Mouse (Mus musculus): ENCODE measurements around the gene Lrrk1. TPM values are rescaled to one million over a fixed set of nuclear protein-coding genes. Genes with fewer than 3 reads are reported as not detected.
A peak's percentile ranks its signal among the peaks of the same experiment; 100 is the strongest.

Gene Lrrk1
- polyA plus RNA-seq, 1 experiment from 2014 or later: 6.5 TPM

DNA sequence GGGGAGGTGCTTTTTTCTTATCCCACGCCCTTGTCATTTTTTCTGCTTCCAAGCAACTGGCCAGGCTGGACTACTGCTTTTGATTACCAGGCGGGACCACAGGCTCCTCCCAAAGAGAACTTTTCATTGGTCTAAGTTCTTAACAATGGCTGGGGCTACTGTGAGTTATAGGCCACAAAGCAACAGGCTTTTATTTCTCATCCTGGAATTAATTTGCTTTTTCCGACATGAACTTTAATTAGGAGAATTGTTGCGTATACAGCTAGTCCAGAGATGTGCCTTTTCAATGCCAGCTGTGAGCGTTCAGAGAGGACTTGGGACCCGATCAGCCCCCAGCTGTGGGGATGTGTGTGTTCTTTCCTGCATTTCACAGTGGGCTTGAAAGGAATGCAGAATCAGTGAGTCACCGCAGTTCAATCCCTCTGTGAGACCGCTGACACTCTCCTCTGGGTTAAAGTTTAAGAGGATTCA lies 165.5 kb downstream of the Lrrk1 start:
- no peaks in the 10 kb centered on the region for H3K36me3 ChIP-seq
- no peak overlapping the region for H3K4me3 ChIP-seq
- 13% methylated on average over 8 of the region's 8 CpGs for WGBS
- no peak overlapping the region for H3K9ac ChIP-seq
- no peak overlapping the region for H3K4me2 ChIP-seq
- H3K27me3 ChIP-seq: no peaks in the 10 kb centered on the region
- H3K9me3 ChIP-seq: no peaks in the 10 kb centered on the region
- ATAC-seq (ENCODE audit: low read depth): no peak
- H3K4me1 ChIP-seq (replicated peaks): peaks cover 20% of the 10 kb centered on the region
- 0 out of 2 replicates have a peak overlapping the region, but pooled peaks have one; percentile 15 for H3K27ac ChIP-seq (replicated peaks)

DNA sequence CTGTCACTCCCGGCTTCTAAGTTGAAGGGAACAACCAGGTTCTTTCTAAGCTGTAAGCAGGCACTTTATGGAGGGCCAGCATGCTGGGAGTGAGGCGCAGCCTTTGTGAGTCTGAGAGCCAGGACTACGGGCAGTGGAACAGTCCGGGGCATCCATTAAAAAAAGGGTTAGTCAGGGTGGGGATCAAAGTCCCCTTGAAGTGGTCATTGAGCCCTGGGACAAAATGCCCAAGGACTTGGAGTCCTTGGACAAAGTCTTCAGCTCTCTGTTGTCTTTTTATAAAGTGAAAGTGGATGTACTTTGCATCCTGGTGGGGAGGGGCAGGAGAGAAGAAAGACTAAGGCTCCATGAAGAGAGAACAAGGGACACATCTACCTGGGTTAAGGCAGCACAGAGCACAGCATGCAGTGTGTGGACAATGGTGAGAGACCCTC lies 168.3 kb downstream of the Lrrk1 start:
- Histone ChIP-seq H3K4me1 (replicated peaks) (peaks cover 30% of the 10 kb centered on the region), H3K9me3 (no peaks in the 10 kb centered on the region), H3K4me3 (no peak overlapping the region), H3K27ac (replicated peaks) (no peak overlapping the region), H3K36me3 (no peaks in the 10 kb centered on the region), H3K27me3 (no peaks in the 10 kb centered on the region), H3K4me2 (no peak overlapping the region), H3K9ac (no peak overlapping the region)
- 50% methylated on average over 4 of the region's 4 CpGs for WGBS
- no peak for ATAC-seq (ENCODE audit: low read depth)

DNA sequence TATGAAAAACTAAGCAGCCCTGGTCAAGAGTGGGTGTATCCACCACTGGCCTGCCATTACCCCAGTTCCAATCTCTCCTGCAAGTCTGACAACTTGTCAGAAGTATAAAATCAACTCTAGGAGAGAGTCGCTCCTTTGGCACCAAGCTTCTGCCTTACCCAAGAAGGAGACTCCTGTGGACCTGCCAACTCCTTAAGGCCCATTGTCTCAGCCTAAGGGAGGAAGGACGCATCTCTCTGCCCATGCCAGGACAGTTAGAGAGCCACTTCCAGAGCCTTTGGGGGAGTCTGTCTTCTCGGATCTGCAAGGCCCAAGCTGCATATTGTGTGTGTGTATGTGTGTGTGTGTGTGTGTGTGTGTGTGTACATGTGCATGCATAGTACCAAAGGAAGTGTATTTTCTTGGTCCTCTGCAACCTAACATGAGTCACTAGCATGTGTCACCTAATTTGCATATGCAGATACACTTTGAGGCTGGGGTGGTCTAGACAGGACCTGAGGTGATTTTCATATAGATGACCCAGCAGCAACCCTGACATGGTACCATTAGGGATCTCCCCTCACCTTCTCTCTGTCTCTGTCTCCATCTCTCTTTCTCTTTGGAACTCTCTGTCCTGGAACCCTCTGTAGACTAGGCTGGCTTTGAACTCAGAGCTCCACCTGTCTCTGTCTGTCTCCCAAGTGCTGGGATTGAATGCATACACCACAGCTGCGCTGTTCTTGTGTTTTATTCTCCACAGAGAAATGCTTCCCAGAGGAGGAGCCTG lies 168.9 kb downstream of the Lrrk1 start:
- Histone ChIP-seq H3K9ac (no peak overlapping the region), H3K36me3 (no peaks in the 10 kb centered on the region), H3K9me3 (no peaks in the 10 kb centered on the region), H3K27me3 (no peaks in the 10 kb centered on the region), H3K4me3 (no peak overlapping the region), H3K4me1 (replicated peaks) (peaks cover 30% of the 10 kb centered on the region), H3K4me2 (no peak overlapping the region), H3K27ac (replicated peaks) (no peak overlapping the region; the same call in 1 of the 2 replicates)
- no peak for ATAC-seq (ENCODE audit: low read depth)
- WGBS: 81% methylated on average over 4 of the region's 4 CpGs

DNA sequence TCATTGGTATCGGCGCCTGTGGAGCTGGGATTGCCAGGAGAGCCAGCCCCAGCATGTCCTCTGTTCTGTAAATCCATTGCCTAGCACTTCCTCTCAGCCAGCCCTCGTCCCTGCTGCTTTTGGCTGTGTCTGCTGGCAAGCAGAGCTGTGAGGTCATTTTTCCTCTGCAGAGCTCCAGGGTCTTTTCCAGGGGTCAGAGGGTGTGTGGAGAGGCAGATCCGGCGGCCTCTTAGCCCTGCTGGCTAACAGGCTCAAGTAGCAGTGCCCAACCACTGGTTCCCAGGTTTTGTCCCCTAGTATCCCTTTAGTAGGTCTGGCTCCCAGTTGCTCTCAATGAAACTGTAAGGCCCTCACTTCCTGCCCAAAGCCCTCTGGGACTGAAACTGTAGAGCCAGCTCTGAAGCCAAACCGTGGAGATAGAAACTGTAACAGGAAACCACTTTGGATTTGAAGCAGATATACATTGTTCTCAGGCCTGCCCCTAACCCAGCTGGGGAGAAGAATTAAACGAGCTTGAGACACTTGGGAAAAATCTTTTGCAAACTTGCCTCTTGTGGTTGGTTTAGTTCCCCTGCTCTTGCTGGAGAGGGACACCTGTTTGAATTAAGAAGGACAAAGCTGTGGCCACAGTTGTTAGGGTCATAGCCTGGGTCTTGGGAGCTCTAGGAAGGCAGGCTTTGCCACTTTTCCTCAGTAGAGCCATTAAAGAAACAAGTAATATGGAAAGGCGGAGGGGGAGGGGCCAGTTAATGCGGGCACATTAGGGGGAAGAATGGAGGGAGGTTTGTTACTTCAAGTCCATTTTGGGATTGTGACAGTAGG lies 169.7 kb downstream of the Lrrk1 start:
- Histone ChIP-seq H3K36me3 (no peaks in the 10 kb centered on the region), H3K4me3 (no peak overlapping the region), H3K27ac (replicated peaks) (peak overlapping the region; percentile 73), H3K9ac (0 out of 2 replicates have a peak overlapping the region, but pooled peaks have one; percentile 13), H3K9me3 (no peaks in the 10 kb centered on the region), H3K4me2 (0 out of 2 replicates have a peak overlapping the region, but pooled peaks have one; percentile 3), H3K4me1 (replicated peaks) (peaks cover 30% of the 10 kb centered on the region), H3K27me3 (no peaks in the 10 kb centered on the region)
- ATAC-seq (ENCODE audit: low read depth): peak; percentile 47; the same call in 1 of the 2 replicates
- 33% methylated on average over 9 of the region's 9 CpGs for WGBS

DNA sequence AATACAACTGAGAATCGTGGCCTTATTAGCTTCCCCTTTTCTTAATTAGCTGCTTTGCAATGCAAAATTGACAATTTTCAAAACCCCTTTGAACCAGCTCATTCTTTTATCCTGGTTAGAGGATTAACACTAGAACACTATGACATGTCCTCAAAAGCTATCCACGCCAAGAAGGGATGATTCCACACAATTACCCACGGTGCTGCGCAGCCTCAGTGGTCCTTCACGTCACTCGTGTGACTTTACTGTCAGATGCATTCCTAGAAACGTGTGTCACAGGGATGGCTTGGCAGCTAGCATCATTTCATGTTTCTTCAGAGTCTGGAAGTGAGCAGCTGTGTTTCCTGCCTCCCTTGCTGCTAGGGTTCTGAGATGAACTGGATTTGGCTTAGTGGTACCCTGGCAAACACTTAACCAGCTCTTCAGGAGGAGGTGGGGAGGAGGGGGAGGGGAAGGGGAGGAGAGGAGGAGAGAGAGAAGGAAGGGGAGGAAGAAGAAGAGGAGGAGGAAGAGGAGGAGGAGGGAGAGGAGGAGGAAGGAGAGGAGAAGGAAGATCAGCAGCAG lies 170.5 kb downstream of the Lrrk1 start:
- Histone ChIP-seq H3K4me3 (no peak overlapping the region), H3K4me2 (no peak overlapping the region), H3K4me1 (replicated peaks) (peaks cover 27% of the 10 kb centered on the region), H3K36me3 (no peaks in the 10 kb centered on the region), H3K9ac (0 out of 2 replicates have a peak overlapping the region, but pooled peaks have one; percentile 13), H3K27me3 (no peaks in the 10 kb centered on the region), H3K9me3 (no peaks in the 10 kb centered on the region), H3K27ac (replicated peaks) (peak overlapping the region; percentile 73; the same call in 1 of the 2 replicates)
- 71% methylated on average over 7 of the region's 7 CpGs for WGBS
- ATAC-seq (ENCODE audit: low read depth): no peak

DNA sequence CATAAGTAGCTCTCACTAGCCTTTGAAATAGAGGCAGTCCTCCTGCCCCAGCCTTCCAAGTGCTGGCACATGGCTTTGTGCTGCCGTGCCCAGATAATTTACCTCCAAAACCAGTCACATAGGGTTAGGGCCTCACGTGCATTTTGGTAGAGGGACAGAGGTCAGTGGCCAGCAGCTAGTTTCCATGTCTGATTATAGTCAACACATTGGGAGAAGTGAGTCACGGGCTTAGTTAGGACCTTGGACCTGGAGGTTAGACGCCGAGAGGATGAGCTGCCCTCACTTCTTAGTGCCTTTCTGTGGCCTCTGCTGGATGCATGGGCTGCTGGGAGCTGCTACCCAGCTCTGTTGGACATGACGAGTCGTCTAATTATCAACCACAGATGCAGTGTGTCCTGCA lies 171.1 kb downstream of the Lrrk1 start:
- Histone ChIP-seq H3K36me3 (no peaks in the 10 kb centered on the region), H3K4me3 (no peak overlapping the region), H3K9ac (no peak overlapping the region), H3K4me1 (replicated peaks) (peaks cover 24% of the 10 kb centered on the region), H3K4me2 (no peak overlapping the region), H3K27ac (replicated peaks) (no peak overlapping the region), H3K27me3 (no peaks in the 10 kb centered on the region), H3K9me3 (no peaks in the 10 kb centered on the region)
- no peak for ATAC-seq (ENCODE audit: low read depth)
- 82% methylated on average over 7 of the region's 7 CpGs for WGBS

DNA sequence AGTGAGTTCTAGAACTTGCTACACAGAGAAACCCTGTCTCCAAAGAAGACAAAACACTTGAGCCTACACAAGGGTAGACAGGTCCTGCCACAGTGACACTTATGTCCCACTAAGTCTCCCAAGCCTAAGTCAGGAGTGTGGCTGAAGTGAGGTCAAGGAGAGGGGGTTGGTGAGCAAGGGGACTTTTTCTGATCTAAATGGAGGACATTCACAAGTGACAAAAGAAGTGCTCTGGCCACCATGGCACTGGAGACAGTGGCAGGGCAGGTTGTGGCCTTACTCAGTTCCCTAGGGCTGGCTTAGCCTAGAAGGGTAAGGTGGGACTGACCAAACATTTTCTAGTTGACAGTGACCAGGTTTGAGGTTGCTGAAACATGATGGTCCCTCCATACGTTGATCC lies 172.2 kb downstream of the Lrrk1 start:
- WGBS: 91% methylated on average over 1 of the region's 1 CpGs
- Histone ChIP-seq H3K27me3 (no peaks in the 10 kb centered on the region), H3K36me3 (no peaks in the 10 kb centered on the region), H3K27ac (replicated peaks) (no peak overlapping the region), H3K4me3 (no peak overlapping the region), H3K9me3 (no peaks in the 10 kb centered on the region), H3K4me1 (replicated peaks) (peaks cover 24% of the 10 kb centered on the region), H3K9ac (no peak overlapping the region), H3K4me2 (no peak overlapping the region)
- no peak for ATAC-seq (ENCODE audit: low read depth)

DNA sequence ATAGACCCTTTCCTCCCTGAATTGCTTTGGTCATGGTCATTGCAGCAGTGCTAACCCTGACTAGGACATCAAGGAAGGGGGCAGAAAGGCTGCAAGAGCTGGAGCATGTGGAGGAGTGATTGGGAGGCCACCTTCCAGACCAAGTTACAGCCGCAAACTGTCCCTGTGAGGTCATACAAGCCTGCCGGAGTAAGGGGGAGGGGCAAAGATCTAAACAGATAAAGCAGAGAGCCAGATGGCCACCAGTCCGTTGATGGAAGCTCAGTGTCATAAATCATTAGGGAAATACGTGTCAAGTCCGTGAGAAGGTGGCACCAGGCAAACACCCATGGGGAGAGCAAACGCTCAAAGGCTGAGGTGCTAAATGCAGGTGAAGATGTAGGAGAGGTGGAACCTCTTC lies 173.7 kb downstream of the Lrrk1 start:
- H3K4me2 ChIP-seq: no peak overlapping the region
- no peaks in the 10 kb centered on the region for H3K9me3 ChIP-seq
- H3K4me1 ChIP-seq (replicated peaks): peaks cover 24% of the 10 kb centered on the region
- no peaks in the 10 kb centered on the region for H3K27me3 ChIP-seq
- WGBS: 61% methylated on average over 6 of the region's 6 CpGs
- H3K4me3 ChIP-seq: no peak overlapping the region
- no peak overlapping the region for H3K9ac ChIP-seq
- H3K36me3 ChIP-seq: no peaks in the 10 kb centered on the region
- no peak for ATAC-seq (ENCODE audit: low read depth)
- no peak overlapping the region for H3K27ac ChIP-seq (replicated peaks)

DNA sequence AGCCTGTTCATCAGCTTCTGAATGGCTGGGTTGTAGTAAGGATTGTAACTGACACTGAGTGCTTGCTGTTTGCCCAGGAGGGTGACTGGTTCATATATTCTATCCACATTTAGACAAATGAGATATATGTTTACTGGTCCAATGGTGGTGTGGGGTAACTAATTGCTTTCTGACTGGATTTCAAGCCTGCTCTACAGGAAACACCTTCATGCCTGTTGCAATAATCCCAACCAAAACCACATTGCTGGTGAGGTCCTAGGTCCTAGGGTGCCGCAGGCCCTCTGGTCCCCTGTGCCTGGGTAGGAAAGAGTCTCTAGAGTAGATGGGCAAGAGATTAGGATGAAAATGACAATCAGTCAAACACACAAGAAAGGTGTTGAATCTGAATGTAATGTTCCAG lies 175.3 kb downstream of the Lrrk1 start:
- Histone ChIP-seq H3K27ac (replicated peaks) (no peak overlapping the region), H3K9ac (no peak overlapping the region), H3K36me3 (no peaks in the 10 kb centered on the region), H3K4me1 (replicated peaks) (peaks cover 11% of the 10 kb centered on the region), H3K4me2 (no peak overlapping the region), H3K4me3 (no peak overlapping the region), H3K9me3 (no peaks in the 10 kb centered on the region), H3K27me3 (no peaks in the 10 kb centered on the region)
- 83% methylated on average over 1 of the region's 1 CpGs for WGBS
- ATAC-seq (ENCODE audit: low read depth): no peak

DNA sequence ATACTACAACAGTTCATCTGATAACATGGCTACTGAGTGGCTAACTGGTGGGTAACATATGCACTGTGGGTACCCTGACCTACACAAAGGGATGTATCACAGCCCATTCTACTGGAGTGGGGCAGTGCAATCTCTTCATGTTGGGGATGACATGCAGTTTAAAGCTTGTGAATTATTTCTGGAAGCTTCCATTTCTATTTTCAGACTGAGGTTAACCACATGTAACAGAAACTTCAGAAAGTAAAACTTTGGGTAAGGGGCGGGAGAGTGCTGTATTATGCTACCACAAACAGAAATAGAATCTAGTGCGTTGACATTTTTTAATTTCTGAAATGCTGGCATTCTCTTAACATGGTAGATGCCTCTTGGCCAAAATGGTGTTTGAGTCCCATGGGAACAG lies 178.2 kb downstream of the Lrrk1 start:
- no peaks in the 10 kb centered on the region for H3K36me3 ChIP-seq
- H3K9me3 ChIP-seq: no peaks in the 10 kb centered on the region
- no peaks in the 10 kb centered on the region for H3K27me3 ChIP-seq
- no peak for ATAC-seq (ENCODE audit: low read depth)
- no peak overlapping the region for H3K4me3 ChIP-seq
- H3K4me1 ChIP-seq (replicated peaks): no peaks in the 10 kb centered on the region
- 86% methylated on average over 2 of the region's 2 CpGs for WGBS
- H3K4me2 ChIP-seq: no peak overlapping the region
- no peak overlapping the region for H3K9ac ChIP-seq
- H3K27ac ChIP-seq (replicated peaks): no peak overlapping the region

DNA sequence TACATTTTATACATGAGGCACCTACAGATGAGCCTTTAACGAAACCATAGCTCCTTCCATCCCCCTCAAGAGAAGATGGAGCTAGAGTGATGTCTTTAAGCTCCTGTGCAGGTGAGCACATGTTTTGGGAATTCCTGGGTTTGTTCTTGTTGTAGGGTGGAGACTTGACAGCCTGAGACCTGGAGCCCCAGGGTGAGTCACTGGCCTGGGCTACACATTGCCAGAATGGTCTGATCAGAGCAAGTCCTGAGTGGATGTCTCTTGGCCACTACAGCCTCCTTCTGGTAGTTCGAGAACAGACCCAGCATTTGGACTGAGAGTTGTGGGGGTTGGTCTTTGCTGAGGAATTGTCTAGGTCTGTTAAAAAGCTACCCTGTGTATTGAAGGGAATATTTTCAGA lies 186.5 kb downstream of the Lrrk1 start:
- Histone ChIP-seq H3K4me2 (no peak overlapping the region), H3K36me3 (no peaks in the 10 kb centered on the region), H3K27ac (replicated peaks) (no peak overlapping the region), H3K9me3 (peaks cover 5% of the 10 kb centered on the region; the same call in 1 of the 2 replicates), H3K9ac (no peak overlapping the region), H3K27me3 (no peaks in the 10 kb centered on the region), H3K4me1 (replicated peaks) (peaks cover 13% of the 10 kb centered on the region), H3K4me3 (no peak overlapping the region)
- WGBS: 85% methylated on average over 2 of the region's 2 CpGs
- no peak for ATAC-seq (ENCODE audit: low read depth)
